Mouse (Mus musculus) adrenal gland (tissue): ENCODE measurements around the gene Olfr845.

Experiments used
- intact Hi-C: fragments of 180-260 bp; cut with DNase I; formaldehyde crosslinking; loops from one replicate; pipeline ENCODE4 v1.15.1; 2025
- long read RNA-seq, 2 experiments: library from polyadenylated mRNA; unstranded; transcript quantifications; one replicate each; pipeline ENCODE4 v2.0.0; 2020; ENCODE audit warnings: borderline replicate concordance in 1 of 2; ENCODE audit not compliant: insufficient replicate concordance in 1 of 2

The Olfr845 gene
- long read RNA-seq, experiment 1: 0 reads
- long read RNA-seq, experiment 2: 0 reads

- intact Hi-C loops: no loop called here
These were observed at the start of gene Olfr845 for GRCm38 (mm10) chr9:19336157-19336556. Olfr845 (plus strand) TSS chr9:19336457.

DNA sequence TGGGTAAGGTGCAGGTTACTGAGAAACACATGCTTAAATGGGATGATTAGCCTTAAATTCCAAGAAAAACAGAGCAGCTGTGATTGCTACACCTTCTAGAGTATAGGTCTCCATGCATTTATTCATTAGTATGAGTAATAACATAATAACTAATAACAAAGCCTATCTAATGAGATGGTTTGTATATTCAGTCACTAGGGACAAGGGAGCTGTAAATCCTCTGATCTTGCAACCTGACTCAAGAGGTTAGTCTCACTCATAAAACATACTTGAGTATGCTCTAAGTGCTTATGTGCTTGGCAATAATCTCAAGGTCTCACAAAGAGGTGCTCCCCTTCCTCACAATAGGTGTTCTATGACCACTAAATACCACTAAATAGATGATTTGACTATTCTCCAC lies 20.2 kb upstream of the Olfr845 start, which contains the start of gene Olfr844:
Gene Olfr844, plus strand, starts transcription at position 301 of the 400 bp plus-strand sequence.
- intact Hi-C loops: no loop called here

GRCm38 (mm10) chr9:19363905-19364304 lies 27.6 kb downstream of the Olfr845 start, which contains the start of gene Olfr846:
Olfr846 (minus strand) TSS chr9:19364005.
- intact Hi-C loops: no loop called here

GRCm38 (mm10) chr9:19378569-19378968 lies 42.3 kb downstream of the Olfr845 start, which contains the start of gene Olfr847:
Olfr847 (minus strand) TSS chr9:19378669.
- intact Hi-C loops: no loop called here
